Comparison of ENCODE assay signal across 19 mouse cellular contexts in genomic region chr6:134449958-134450357, GRCm38 (mm10). TPM values are rescaled to one million over a fixed set of nuclear protein-coding genes. Genes with fewer than 3 reads are reported as not detected.
DNase-seq lines count a peak whose midpoint lies in the region; ATAC-seq lines count a peak whose summit lies in the region.
"Had no signal": no experiment of that assay in that cellular context is flagged by ENCODE, and none has a peak within 500 bp of the region (broad histone marks: within the 10 kb centered on the region; RNA-seq: fewer than 3 reads in every experiment).

No protein-coding gene starts in this region.

- H3K27me3 ChIP-seq in forebrain, embryonic 16.5 days (replicated peaks; ENCODE audit: control insufficient read depth, insufficient read depth, low read length), result no peaks in the 10 kb centered on the region
- H3K27me3 ChIP-seq in forebrain, embryonic 12.5 days, result no peaks in the 10 kb centered on the region
- H3K27me3 ChIP-seq in limb, embryonic 15.5 days, result no peaks in the 10 kb centered on the region
- H3K27me3 ChIP-seq: liver, embryonic 13.5 days had no signal

- H3K4me2 ChIP-seq in forebrain, embryonic 16.5 days (ENCODE audit: low read length), result no peak overlapping the region
- no peak overlapping the region for H3K4me2 ChIP-seq in forebrain, embryonic 12.5 days
- no peak overlapping the region for H3K4me2 ChIP-seq in limb, embryonic 15.5 days
- H3K4me2 ChIP-seq: liver, embryonic 13.5 days had no signal

- 45% methylated on average over 11 of the region's 11 CpGs for WGBS in forebrain, embryonic 16.5 days
- WGBS in forebrain, embryonic 12.5 days, result 76% methylated on average over 11 of the region's 11 CpGs
- 49% methylated on average over 11 of the region's 11 CpGs for WGBS in limb, embryonic 15.5 days

- peaks cover 21% of the 10 kb centered on the region for H3K36me3 ChIP-seq in forebrain, embryonic 16.5 days (ENCODE audit: control insufficient read depth, insufficient read depth)
- peaks cover 66% of the 10 kb centered on the region for H3K36me3 ChIP-seq in forebrain, embryonic 12.5 days (replicated peaks)
- H3K36me3 ChIP-seq in limb, embryonic 15.5 days, result peaks cover 53% of the 10 kb centered on the region

- DNase-seq in left cerebral cortex, adult 18-20 months (ENCODE audit: low spot score in 2 of 2), result peak; percentile 21 to 31
- DNase-seq in left cerebral cortex, postnatal 10 days (ENCODE audit: extremely low spot score in 1 of 2, low spot score in 2 of 2), result no peak
- DNase-seq in right cerebral cortex, adult 2 months (ENCODE audit: low spot score in 2 of 2), result peak; percentile 41 to 52
- no peak for DNase-seq in right cerebral cortex, postnatal 4 days
- DNase-seq: cerebellum, adult 9-11 months; heart, adult 2 months; heart, postnatal 10 days; kidney, postnatal 25 days; liver, embryonic 13.5 days; lung, postnatal 10 days had no signal

- no peak overlapping the region for H3K9ac ChIP-seq in forebrain, embryonic 16.5 days (replicated peaks; ENCODE audit: low read depth, low read length)
- no peak overlapping the region for H3K9ac ChIP-seq in forebrain, embryonic 12.5 days
- no peak overlapping the region for H3K9ac ChIP-seq in limb, embryonic 15.5 days
- H3K9ac ChIP-seq: liver, embryonic 13.5 days had no signal

- no peak overlapping the region for H3K27ac ChIP-seq in forebrain, embryonic 16.5 days (ENCODE audit: low read length)
- H3K27ac ChIP-seq in forebrain, embryonic 12.5 days, result no peak overlapping the region
- peak overlapping the region; percentile 68 for H3K27ac ChIP-seq in limb, embryonic 15.5 days
- H3K27ac ChIP-seq: heart, adult 2 months; liver, embryonic 13.5 days had no signal

- no peak overlapping the region for H3K4me3 ChIP-seq in forebrain, embryonic 16.5 days (replicated peaks; ENCODE audit: low read length)
- no peak overlapping the region for H3K4me3 ChIP-seq in forebrain, embryonic 12.5 days (replicated peaks)
- no peak overlapping the region for H3K4me3 ChIP-seq in limb, embryonic 15.5 days
- H3K4me3 ChIP-seq: heart, adult 2 months; liver, embryonic 13.5 days had no signal

- ATAC-seq in forebrain, embryonic 16.5 days, result peak; percentile 52; the same call in 1 of the 2 replicates
- no peak for ATAC-seq in forebrain, embryonic 12.5 days (ENCODE audit: low FRiP score)
- no peak for ATAC-seq in limb, embryonic 15.5 days (ENCODE audit: insufficient number of reproducible peaks, low FRiP score, low TSS enrichment, low read depth)
- ATAC-seq in activated CD4-positive, CD25-positive, alpha-beta regulatory T cell, adult 4 months, result no peak

- intact Hi-C loops in left cerebral cortex, postnatal 10 days (cut with DNase I), result no loop called here

- H3K4me1 ChIP-seq in forebrain, embryonic 16.5 days (replicated peaks; ENCODE audit: control insufficient read depth, insufficient read depth, low read length), result no peaks in the 10 kb centered on the region; the same call in 1 of the 2 replicates
- H3K4me1 ChIP-seq in forebrain, embryonic 12.5 days, result peaks cover 5% of the 10 kb centered on the region
- H3K4me1 ChIP-seq in limb, embryonic 15.5 days, result peaks cover 12% of the 10 kb centered on the region

- H3K9me3 ChIP-seq in forebrain, embryonic 16.5 days (ENCODE audit: control insufficient read depth, low read length), result no peaks in the 10 kb centered on the region
- no peaks in the 10 kb centered on the region for H3K9me3 ChIP-seq in forebrain, embryonic 12.5 days
- no peaks in the 10 kb centered on the region for H3K9me3 ChIP-seq in limb, embryonic 15.5 days
- H3K9me3 ChIP-seq: liver, embryonic 13.5 days had no signal

RNA-seq across cellular contexts. Expression of gene Bcl2l14, which starts 53.8 kb away (rescaled TPM):
- 0.11 TPM in 1 of 2 replicates, not detected in the other for polyA plus RNA-seq in forebrain, embryonic 16.5 days (2015; fragmentation: Nextera tagmentation; extraction: Ambion mirVana)
- polyA plus RNA-seq in forebrain, embryonic 12.5 days (2016; fragmentation: Nextera tagmentation; extraction: Ambion mirVana), result 0.21 and 0.34 TPM in 2 replicates
- total RNA-seq in left cerebral cortex, adult 18-20 months (2021), result not detected
- total RNA-seq in left cerebral cortex, postnatal 10 days (2021), result not detected
- polyA plus RNA-seq in limb, embryonic 15.5 days (2015; fragmentation: Nextera tagmentation; extraction: Ambion mirVana), result 0.96 and 1.3 TPM in 2 replicates
- polyA plus RNA-seq in activated CD4-positive, CD25-positive, alpha-beta regulatory T cell, adult 4 months (2017; shearing (Covaris generic)), result under 1 TPM; 0.48 to 0.81 TPM
- total RNA-seq: adrenal gland, postnatal 10 days; gastrocnemius, adult 18-20 months; heart, adult 2 months; heart, postnatal 10 days; layer of hippocampus, postnatal 25 days had no signal
- polyA plus RNA-seq: C2C12; neural tube, embryonic 11.5 days had no signal

Comparison
In these comparisons a context has a peak if more than half of its experiments do, and no peak if none do; other contexts are left out.
1. DNase-seq: peak in left cerebral cortex, adult 18-20 months (2 of 2) and right cerebral cortex, adult 2 months (2 of 2); none in left cerebral cortex, postnatal 10 days (0 of 2) and right cerebral cortex, postnatal 4 days (single experiment).